Mouse (Mus musculus): Measurements from ENCODE around the gene Cnot10. TPM values are rescaled to one million over a fixed set of nuclear protein-coding genes. Genes with fewer than 3 reads are reported as not detected.

Gene Cnot10
- total and polyA plus RNA-seq, 3 experiments, result 49.4 to 67.8 (median 58.3) TPM

DNA sequence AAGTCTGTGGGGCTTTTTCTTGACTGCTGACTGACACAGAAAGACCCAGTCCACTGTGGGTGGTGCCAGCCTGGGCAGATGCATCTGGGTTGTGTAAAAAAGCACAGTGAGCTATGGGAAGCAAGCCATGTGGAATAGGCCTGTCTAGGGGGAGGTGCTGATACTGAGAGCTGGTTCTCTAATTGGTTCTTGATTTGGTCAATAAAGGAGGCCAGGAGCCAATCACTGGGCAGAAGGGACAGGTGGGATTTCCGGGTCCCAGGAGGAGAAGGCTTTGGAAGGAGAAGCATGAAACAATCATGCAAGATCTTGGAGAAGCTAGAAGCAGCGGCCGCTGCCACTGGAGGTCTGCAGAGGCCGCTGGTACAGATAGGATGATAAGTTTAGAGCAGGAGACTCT is 27.4 kb downstream of the Cnot10 start:
- no peak overlapping the region for H3K4me2 ChIP-seq (ENCODE audit: insufficient read depth, low read depth, poor library complexity, severe bottlenecking)
- no peak for TF ChIP-seq E2F4 (IDR thresholded peaks at IDR 0.05; ENCODE audit: insufficient replicate concordance, low read depth, low read length)
- TF ChIP-seq NELFE (IDR thresholded peaks at IDR 0.05; ENCODE audit: low read depth, low read length), result no peak
- H3K27me3 ChIP-seq (replicated peaks), result no peaks in the 10 kb centered on the region
- H3K4me1 ChIP-seq (ENCODE audit: control insufficient read depth in 1 of 2, insufficient read depth in 2 of 2), result 0 out of 4 replicates have a peak, but pooled peaks cover 0 to 7% of the 10 kb centered on the region in 2 experiments
- no peaks in the 10 kb centered on the region for H3K79me2 ChIP-seq (replicated peaks; ENCODE audit: control insufficient read depth, extremely low read depth, insufficient read depth, poor library complexity, severe bottlenecking)
- no peak overlapping the region for H3K9ac ChIP-seq (ENCODE audit: insufficient read depth, low read depth)
- dilution Hi-C loops (cut with MboI; ENCODE audit: extremely low pct_ligation_motif_present, extremely low pct_unique_long_range_greater_than_20kb, low sequenced_read_pairs) (no loop called here), in situ Hi-C loops (cut with MboI; ENCODE audit: low pct_ligation_motif_present, low pct_unique_long_range_greater_than_20kb, low sequenced_read_pairs) (no loop called here)
- peaks cover 59 to 78% of the 10 kb centered on the region in 2 experiments for H3K36me3 ChIP-seq (replicated peaks in 1 of 2; ENCODE audit: control insufficient read depth in 1 of 2, insufficient read depth in 1 of 2, low read length in 1 of 2)
- no peak overlapping the region for H3K4me3 ChIP-seq (replicated peaks in 1 of 3; ENCODE audit: low read depth in 2 of 3, low read length in 2 of 3, poor library complexity in 1 of 3)
- no peaks in the 10 kb centered on the region for H3K9me3 ChIP-seq (replicated peaks; ENCODE audit: low read length)
- DNase-seq (ENCODE audit: extremely low read depth), result no peak
- H3K27ac ChIP-seq (ENCODE audit: insufficient read depth, low read depth), result no peak overlapping the region

DNA sequence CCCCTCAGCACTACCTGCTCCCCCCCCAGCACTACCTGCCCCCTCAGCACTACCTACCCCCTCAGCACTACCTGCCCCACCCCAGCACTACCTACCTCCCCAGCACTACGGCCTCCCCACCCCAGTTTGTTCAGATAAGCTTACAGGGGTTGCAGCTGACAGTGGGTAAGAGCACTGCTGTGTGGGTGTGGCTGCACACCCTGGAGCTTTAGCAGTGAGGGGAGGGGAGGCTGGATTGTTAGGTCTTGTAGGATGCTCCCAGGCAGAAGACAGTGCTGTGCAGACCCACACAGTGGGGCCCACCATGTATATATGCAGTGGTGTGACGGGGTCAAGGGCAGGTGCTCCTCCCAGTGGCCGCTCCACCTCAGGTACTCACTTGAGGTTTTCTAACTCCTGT is 29.7 kb downstream of the Cnot10 start:
- TF ChIP-seq CHD2 (IDR thresholded peaks at IDR 0.05; ENCODE audit: low read length) (no peak), RCOR1 (conservative IDR thresholded peaks at IDR 0.05; ENCODE audit: low read depth, low read length) (no peak), MEF2A (IDR thresholded peaks at IDR 0.05; ENCODE audit: borderline replicate concordance, low read depth, low read length) (no peak), MXI1 (IDR thresholded peaks at IDR 0.05; ENCODE audit: low read depth, low read length) (no peak), E2F4 (IDR thresholded peaks at IDR 0.05; ENCODE audit: insufficient replicate concordance, low read depth, low read length) (no peak), SMC3 (IDR thresholded peaks at IDR 0.05; ENCODE audit: low read depth, low read length) (no peak), USF1 (IDR thresholded peaks at IDR 0.05; ENCODE audit: low read depth, low read length) (no peak), USF2 (conservative IDR thresholded peaks at IDR 0.05; ENCODE audit: low read depth, low read length) (no peak), SIN3A (IDR thresholded peaks at IDR 0.05; ENCODE audit: low read length) (no peak), BHLHE40 (IDR thresholded peaks at IDR 0.05; ENCODE audit: low read depth, low read length) (no peak), JUN (IDR thresholded peaks at IDR 0.05; ENCODE audit: insufficient read depth, low read depth, low read length) (no peak), POLR2A (IDR thresholded peaks at IDR 0.05; ENCODE audit: low read depth, low read length) (no peak)
- 0 out of 4 replicates have a peak, but pooled peaks cover 0 to 7% of the 10 kb centered on the region in 2 experiments for H3K4me1 ChIP-seq (ENCODE audit: control insufficient read depth in 1 of 2, insufficient read depth in 2 of 2)
- H3K4me2 ChIP-seq (ENCODE audit: insufficient read depth, low read depth, poor library complexity, severe bottlenecking), result no peak overlapping the region
- H3K9me3 ChIP-seq (replicated peaks; ENCODE audit: low read length), result no peaks in the 10 kb centered on the region
- H3K27me3 ChIP-seq (replicated peaks), result no peaks in the 10 kb centered on the region
- DNase-seq (ENCODE audit: extremely low read depth), result no peak
- no peak overlapping the region for H3K4me3 ChIP-seq (replicated peaks in 1 of 3; ENCODE audit: low read depth in 2 of 3, low read length in 2 of 3, poor library complexity in 1 of 3)
- dilution Hi-C loops (cut with MboI; ENCODE audit: extremely low pct_ligation_motif_present, extremely low pct_unique_long_range_greater_than_20kb, low sequenced_read_pairs) (no loop called here), in situ Hi-C loops (cut with MboI; ENCODE audit: low pct_ligation_motif_present, low pct_unique_long_range_greater_than_20kb, low sequenced_read_pairs) (no loop called here)
- H3K36me3 ChIP-seq (replicated peaks in 1 of 2; ENCODE audit: control insufficient read depth in 1 of 2, insufficient read depth in 1 of 2, low read length in 1 of 2), result peaks cover 66 to 89% of the 10 kb centered on the region in 2 experiments
- H3K79me2 ChIP-seq (replicated peaks; ENCODE audit: control insufficient read depth, extremely low read depth, insufficient read depth, poor library complexity, severe bottlenecking), result no peaks in the 10 kb centered on the region
- H3K9ac ChIP-seq (ENCODE audit: insufficient read depth, low read depth), result no peak overlapping the region
- H3K27ac ChIP-seq (ENCODE audit: insufficient read depth, low read depth), result no peak overlapping the region

DNA sequence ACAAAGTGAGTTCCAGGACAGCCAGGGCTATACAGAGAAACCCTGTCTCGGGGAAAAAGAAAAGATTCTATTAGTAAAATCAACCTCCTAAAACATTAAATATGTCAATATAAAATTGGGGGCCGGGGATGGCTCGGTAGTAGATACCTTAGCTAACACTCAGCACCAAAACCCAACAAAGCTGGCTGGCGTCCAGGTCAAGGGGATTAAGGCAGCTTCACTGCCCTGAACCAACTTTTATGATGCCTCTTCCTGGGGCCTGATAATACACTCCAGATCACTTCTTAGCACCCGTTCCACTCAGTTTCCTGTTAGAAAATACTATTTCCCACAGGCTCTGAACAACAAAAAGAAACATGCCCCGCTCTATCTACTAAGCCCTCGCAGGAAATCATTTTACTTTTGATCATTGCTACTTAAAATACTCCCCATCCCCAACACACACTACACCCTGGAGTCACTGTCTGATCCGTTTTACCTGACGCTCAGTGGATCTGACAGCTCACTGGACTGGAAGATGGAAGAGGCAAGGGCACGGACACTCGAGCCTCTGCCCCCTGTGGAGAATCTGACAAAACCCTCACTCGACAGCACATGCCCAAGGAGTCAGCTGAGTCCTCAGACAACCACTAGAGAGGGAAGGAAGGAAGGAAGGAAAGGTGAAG is 36.0 kb downstream of the Cnot10 start:
- in situ Hi-C loops (cut with MboI; ENCODE audit: low pct_ligation_motif_present, low pct_unique_long_range_greater_than_20kb, low sequenced_read_pairs), result no loop called here
- DNase-seq (ENCODE audit: extremely low read depth), result no peak
- Histone ChIP-seq H3K4me1 (ENCODE audit: control insufficient read depth in 1 of 2, insufficient read depth in 2 of 2) (no peaks in the 10 kb centered on the region), H3K27ac (ENCODE audit: insufficient read depth, low read depth) (no peak overlapping the region), H3K27me3 (replicated peaks) (no peaks in the 10 kb centered on the region), H3K79me2 (replicated peaks; ENCODE audit: control insufficient read depth, extremely low read depth, insufficient read depth, poor library complexity, severe bottlenecking) (no peaks in the 10 kb centered on the region), H3K9me3 (replicated peaks; ENCODE audit: low read length) (no peaks in the 10 kb centered on the region), H3K4me3 (replicated peaks in 1 of 3; ENCODE audit: low read depth in 2 of 3, low read length in 2 of 3, poor library complexity in 1 of 3) (no peak overlapping the region), H3K4me2 (ENCODE audit: insufficient read depth, low read depth, poor library complexity, severe bottlenecking) (no peak overlapping the region), H3K36me3 (replicated peaks in 1 of 2; ENCODE audit: control insufficient read depth in 1 of 2, insufficient read depth in 1 of 2, low read length in 1 of 2) (peaks cover 50 to 86% of the 10 kb centered on the region in 2 experiments), H3K9ac (ENCODE audit: insufficient read depth, low read depth) (no peak overlapping the region)
- no peak for TF ChIP-seq MAFK (IDR thresholded peaks at IDR 0.05; ENCODE audit: insufficient replicate concordance, low read length)
- no peak for TF ChIP-seq POLR2AphosphoS2 (IDR thresholded peaks at IDR 0.05; ENCODE audit: low read depth, low read length)
- no peak for TF ChIP-seq ETS1 (conservative IDR thresholded peaks at IDR 0.05; ENCODE audit: low read depth, low read length)
- no peak for TF ChIP-seq USF2 (conservative IDR thresholded peaks at IDR 0.05; ENCODE audit: low read depth, low read length)
- TF ChIP-seq RCOR1 (conservative IDR thresholded peaks at IDR 0.05; ENCODE audit: low read depth, low read length), result no peak
- no peak for TF ChIP-seq ZMIZ1 (IDR thresholded peaks at IDR 0.05; ENCODE audit: low read depth, low read length)
- TF ChIP-seq JUN (IDR thresholded peaks at IDR 0.05; ENCODE audit: insufficient read depth, low read depth, low read length), result no peak
- TF ChIP-seq ELF1 (IDR thresholded peaks at IDR 0.05; ENCODE audit: low read depth, low read length), result no peak
- no peak for TF ChIP-seq CHD2 (IDR thresholded peaks at IDR 0.05; ENCODE audit: low read length)
- no peak for TF ChIP-seq UBTF (IDR thresholded peaks at IDR 0.05; ENCODE audit: low read depth, low read length)
- no peak for TF ChIP-seq ZKSCAN1 (IDR thresholded peaks at IDR 0.05; ENCODE audit: borderline replicate concordance, low read depth, low read length)
- no peak for TF ChIP-seq E2F4 (IDR thresholded peaks at IDR 0.05; ENCODE audit: insufficient replicate concordance, low read depth, low read length)
- dilution Hi-C loops (cut with MboI; ENCODE audit: extremely low pct_ligation_motif_present, extremely low pct_unique_long_range_greater_than_20kb, low sequenced_read_pairs), result no loop called here

Data from CH12.LX (cell line).